Mouse (Mus musculus): Measurements from ENCODE around the gene Foxn3.

Gene Foxn3

DNA sequence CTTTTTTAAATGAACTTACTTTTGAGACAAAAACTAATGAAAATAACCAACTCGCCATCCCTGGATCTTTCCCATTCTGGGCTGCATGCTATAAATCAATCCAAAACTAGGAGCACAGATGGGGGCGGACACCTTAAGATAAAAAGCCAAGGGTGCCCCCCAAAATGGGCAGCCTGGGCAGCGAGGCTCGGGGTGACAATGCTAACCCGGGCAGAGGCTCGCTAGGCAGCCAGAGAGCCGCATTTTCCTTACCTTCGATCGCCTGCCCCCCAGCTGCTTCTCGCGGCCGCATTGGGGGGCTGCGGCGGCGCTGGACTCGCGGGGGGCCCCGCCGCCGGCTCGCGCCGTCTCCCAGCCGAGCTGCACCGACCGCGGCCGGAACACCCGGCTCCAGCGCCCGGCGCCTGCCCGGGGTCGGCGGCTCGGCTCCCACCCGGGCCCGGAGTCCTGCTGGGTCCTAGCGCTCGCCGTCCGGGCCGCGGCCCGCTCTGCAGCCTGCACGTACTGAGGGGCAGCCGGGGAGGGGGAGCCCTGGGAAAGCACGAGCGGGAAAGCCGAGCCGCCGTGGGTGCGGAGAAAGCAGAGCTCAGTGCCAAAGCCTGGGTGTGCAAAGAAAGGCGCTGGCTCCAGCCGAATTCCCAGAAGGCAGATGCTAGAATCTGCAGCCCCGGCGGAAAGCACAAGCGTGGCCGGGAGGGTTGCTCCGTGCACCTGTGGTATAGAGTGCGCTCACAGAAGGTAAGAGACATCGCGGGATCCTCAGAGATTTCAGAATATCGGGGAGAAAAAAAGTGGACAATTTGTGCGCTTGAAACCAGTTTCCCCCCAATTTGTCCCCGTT is at the start of gene Foxn3:
TSS of gene Foxn3 (minus strand) at position 364 of the 841 bp plus-strand sequence.
- peak; percentile 82 for DNase-seq (ENCODE audit: low read depth, low spot score)

GRCm38 (mm10) chr12:99612181-99612871 is 48.9 kb upstream of the Foxn3 start:
- DNase-seq (ENCODE audit: low read depth, low spot score) = no peak

- no peak for DNase-seq (ENCODE audit: low read depth, low spot score)
Observed at GRCm38 (mm10) chr12:99610868-99611267, 47.5 kb upstream of the Foxn3 start.

GRCm38 (mm10) chr12:99610069-99610815 is 46.9 kb upstream of the Foxn3 start:
- no peak for DNase-seq (ENCODE audit: low read depth, low spot score)

GRCm38 (mm10) chr12:99609643-99610042 is 46.3 kb upstream of the Foxn3 start:
- DNase-seq (ENCODE audit: low read depth, low spot score) = no peak

DNA sequence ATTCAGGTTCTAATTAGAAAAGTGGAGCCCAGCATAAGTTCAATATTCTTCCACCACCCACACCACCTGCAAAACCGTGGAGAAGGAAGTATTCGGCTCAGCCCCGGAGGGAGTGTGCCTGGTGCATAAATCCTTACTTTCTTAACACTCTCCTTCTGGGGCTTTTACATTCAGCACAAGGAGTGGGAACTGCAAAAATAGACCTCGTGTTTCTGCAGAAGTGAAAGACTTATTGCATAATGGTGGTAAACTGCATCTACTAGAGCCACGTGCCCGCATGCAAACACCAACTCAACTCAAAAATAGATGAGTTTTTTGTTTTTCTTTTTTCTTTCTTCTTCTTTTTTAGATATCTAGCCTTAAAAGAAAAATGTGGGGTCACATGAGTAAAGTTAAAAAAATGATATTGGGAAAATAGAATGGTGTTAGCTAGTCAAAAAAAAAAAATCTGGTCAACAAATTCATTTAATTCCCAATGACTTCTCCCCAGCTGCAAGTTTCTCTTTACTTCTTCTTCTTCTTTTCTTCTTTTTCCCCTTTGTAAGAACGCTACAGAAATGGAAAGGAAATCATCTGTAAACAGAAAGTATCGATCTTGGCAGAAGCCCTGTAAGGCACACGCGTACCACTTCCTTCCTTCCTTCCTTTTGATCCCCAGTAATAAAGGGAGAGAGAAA is 45.0 kb upstream of the Foxn3 start:
- no peak for DNase-seq (ENCODE audit: low read depth, low spot score)

- DNase-seq (ENCODE audit: low read depth, low spot score) = no peak
Observed at GRCm38 (mm10) chr12:99603381-99603780, 40.0 kb upstream of the Foxn3 start.

- no peak for DNase-seq (ENCODE audit: low read depth, low spot score)
Observed at GRCm38 (mm10) chr12:99601841-99602240, 38.5 kb upstream of the Foxn3 start.

DNA sequence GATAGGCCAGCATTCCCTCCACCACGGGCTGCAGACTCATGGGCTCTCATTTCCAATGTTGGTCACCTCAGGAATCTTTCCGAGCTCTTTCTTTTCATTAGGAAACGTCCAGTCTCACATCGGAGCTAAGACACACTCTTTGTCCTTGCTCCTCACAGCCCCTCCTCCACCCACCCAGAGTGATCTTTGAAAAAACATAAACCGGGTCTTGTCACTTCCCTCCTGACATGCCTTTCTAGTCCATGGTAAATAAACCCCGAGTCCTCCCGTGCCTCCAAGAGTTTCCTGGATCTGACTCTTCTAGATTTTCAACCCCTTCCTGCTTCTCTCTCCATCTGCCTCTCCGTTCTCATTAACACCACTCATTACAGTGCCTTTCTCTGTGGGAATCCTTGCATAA is 38.0 kb upstream of the Foxn3 start:
- DNase-seq (ENCODE audit: low read depth, low spot score) = no peak

DNA sequence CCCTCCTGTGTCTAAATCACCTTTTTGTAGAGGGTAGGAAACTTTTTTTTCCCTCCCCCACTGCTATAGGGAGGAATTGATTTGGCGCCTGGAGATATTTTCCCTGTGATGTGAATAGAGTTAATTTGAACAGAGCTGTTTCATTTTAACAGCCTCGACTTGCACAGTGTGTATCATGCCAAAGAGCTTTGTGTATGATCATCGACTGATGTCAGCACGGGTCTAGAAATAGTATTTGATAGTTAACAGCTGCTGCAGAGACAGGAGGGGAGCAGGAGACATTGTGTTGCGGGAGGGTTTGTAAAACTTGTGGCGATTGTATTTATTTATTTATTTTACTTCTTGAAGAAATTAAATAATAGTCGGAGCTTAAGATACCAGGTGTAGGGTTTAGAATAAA is 36.2 kb upstream of the Foxn3 start:
- no peak for DNase-seq (ENCODE audit: low read depth, low spot score)

DNA sequence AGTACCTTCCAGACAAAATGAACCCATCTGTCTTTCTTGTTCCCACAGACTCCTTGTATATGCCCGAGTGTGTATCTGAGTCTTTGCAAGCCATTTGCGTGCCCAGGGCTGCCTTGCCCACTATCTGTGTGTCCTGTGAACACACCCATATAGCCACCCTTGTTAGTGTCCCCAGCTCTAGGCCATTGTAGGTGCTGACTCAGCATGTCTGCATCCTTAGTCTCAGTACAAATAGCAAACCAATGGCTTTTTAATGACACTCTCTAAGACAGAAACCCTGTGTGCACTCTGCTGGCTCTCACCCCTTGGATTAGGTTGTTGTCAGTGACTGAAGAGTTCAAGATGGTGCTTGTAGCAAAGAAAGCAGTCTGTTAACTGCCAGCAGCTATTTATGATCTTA is 33.0 kb upstream of the Foxn3 start:
- no peak for DNase-seq (ENCODE audit: low read depth, low spot score)

- DNase-seq (ENCODE audit: low read depth, low spot score) = no peak
Observed at GRCm38 (mm10) chr12:99587338-99587737, 24.0 kb upstream of the Foxn3 start.

- DNase-seq (ENCODE audit: low read depth, low spot score) = no peak
Observed at GRCm38 (mm10) chr12:99579989-99580388, 16.6 kb upstream of the Foxn3 start.

GRCm38 (mm10) chr12:99576682-99577081 is 13.3 kb upstream of the Foxn3 start:
- no peak for DNase-seq (ENCODE audit: low read depth, low spot score)

DNA sequence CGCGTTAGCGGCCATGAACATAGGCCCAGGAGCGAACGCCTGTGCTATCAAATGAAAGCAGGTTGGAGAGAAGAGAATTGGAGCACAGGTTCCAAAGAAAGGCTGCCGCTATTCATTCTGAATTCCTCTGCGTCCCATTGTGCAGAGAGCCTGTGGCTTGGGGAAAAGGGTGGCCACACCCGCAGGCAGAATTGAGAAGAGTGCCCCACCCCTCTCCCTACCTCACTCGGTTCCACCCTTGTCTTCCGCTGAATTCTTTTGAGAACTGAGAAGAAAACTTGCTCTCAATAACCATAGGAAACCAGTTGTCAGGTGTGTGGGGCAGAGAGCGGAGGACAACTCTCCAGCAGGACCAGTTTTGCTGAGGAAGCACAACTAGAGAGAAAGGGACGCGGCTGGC is 10.9 kb upstream of the Foxn3 start:
- DNase-seq (ENCODE audit: low read depth, low spot score) = no peak

- DNase-seq (ENCODE audit: low read depth, low spot score) = no peak
Observed at GRCm38 (mm10) chr12:99573036-99573435, 9.7 kb upstream of the Foxn3 start.

DNA sequence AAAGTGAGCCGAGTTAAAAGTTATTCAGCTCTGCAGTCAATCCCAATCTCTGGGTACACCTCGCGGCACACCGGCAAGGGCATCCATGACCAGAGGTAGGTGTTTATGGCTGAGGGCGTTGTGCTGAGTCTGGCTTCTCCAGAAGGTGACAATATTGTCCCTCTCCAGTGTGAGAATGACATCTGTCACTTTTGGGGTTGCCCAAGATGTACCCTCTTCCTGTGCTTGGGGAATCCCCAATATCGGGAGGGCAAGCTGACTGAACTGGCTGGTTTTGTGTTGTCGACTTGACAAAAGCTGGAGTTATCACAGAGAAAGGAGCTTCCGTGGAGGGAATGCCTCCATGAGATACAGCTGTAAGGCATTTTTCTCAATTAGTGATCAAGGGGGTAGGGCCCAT is 8.6 kb upstream of the Foxn3 start:
- no peak for DNase-seq (ENCODE audit: low read depth, low spot score)

GRCm38 (mm10) chr12:99570197-99570956 is 7.0 kb upstream of the Foxn3 start:
- DNase-seq (ENCODE audit: low read depth, low spot score) = no peak

DNA sequence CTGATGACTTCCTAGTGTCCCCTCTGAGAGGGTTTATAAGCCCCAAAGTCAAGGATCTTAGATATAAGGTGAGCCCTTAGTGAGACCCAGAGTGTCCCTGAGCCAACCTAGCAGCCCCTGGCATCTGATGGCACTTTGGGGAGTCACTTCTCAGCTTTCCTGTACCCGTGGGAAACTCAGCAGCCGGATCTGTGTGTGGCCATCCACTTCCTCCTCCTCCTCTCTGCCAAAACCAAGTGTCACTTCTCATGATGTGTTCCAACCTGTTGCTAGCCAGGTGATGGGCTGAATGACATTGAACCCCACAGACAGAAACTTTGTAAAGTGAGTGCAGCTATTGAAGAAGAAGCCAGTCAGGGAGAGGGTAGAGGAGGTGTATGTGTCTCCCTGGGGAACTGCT is 2.2 kb upstream of the Foxn3 start:
- no peak for DNase-seq (ENCODE audit: low read depth, low spot score)

- DNase-seq (ENCODE audit: low read depth, low spot score) = no peak
Observed at GRCm38 (mm10) chr12:99564301-99564910, 1.0 kb upstream of the Foxn3 start.

GRCm38 (mm10) chr12:99562867-99563189 is 554 bp downstream of the Foxn3 start:
- DNase-seq (ENCODE audit: low read depth, low spot score) = peak; percentile 37
